Mouse (Mus musculus): ENCODE data around the gene Plekhj1. TPM values are rescaled to one million over a fixed set of nuclear protein-coding genes. Genes with fewer than 3 reads are reported as not detected.

Plekhj1 gene
- polyA plus RNA-seq, 1 experiment from 2014 or later, result 133 TPM

GRCm38 (mm10) chr10:80785963-80786362 lies 12.5 kb downstream of the Plekhj1 start:
- Histone ChIP-seq H3K27me3 (no peaks in the 10 kb centered on the region), H3K4me1 (replicated peaks) (no peaks in the 10 kb centered on the region), H3K4me3 (no peak overlapping the region), H3K4me2 (no peak overlapping the region), H3K9ac (no peak overlapping the region), H3K27ac (replicated peaks) (no peak overlapping the region), H3K9me3 (no peaks in the 10 kb centered on the region), H3K36me3 (peaks cover 91% of the 10 kb centered on the region)
- ATAC-seq (ENCODE audit: low FRiP score, low read depth), result no peak
- 92% methylated on average over 11 of the region's 11 CpGs for WGBS

GRCm38 (mm10) chr10:80784871-80785270 lies 13.6 kb downstream of the Plekhj1 start:
- H3K27me3 ChIP-seq, result no peaks in the 10 kb centered on the region
- peaks cover 91% of the 10 kb centered on the region for H3K36me3 ChIP-seq
- H3K9ac ChIP-seq, result no peak overlapping the region
- 44% methylated on average over 12 of the region's 12 CpGs for WGBS
- H3K4me1 ChIP-seq (replicated peaks), result no peaks in the 10 kb centered on the region
- H3K4me3 ChIP-seq, result no peak overlapping the region
- H3K9me3 ChIP-seq, result no peaks in the 10 kb centered on the region
- no peak overlapping the region for H3K27ac ChIP-seq (replicated peaks)
- ATAC-seq (ENCODE audit: low FRiP score, low read depth), result no peak
- no peak overlapping the region for H3K4me2 ChIP-seq

- 98% methylated on average over 2 of the region's 2 CpGs for WGBS
- Histone ChIP-seq H3K9me3 (no peaks in the 10 kb centered on the region), H3K9ac (no peak overlapping the region), H3K27me3 (no peaks in the 10 kb centered on the region), H3K4me3 (no peak overlapping the region), H3K4me2 (no peak overlapping the region), H3K4me1 (replicated peaks) (no peaks in the 10 kb centered on the region), H3K36me3 (peaks cover 92% of the 10 kb centered on the region), H3K27ac (replicated peaks) (no peak overlapping the region)
- no peak for ATAC-seq (ENCODE audit: low FRiP score, low read depth)
Measured at GRCm38 (mm10) chr10:80784302-80784701, 14.1 kb downstream of the Plekhj1 start.

- peaks cover under 1% of the 10 kb centered on the region; the same call in 1 of the 2 replicates for H3K4me1 ChIP-seq (replicated peaks)
- no peaks in the 10 kb centered on the region for H3K27me3 ChIP-seq
- no peak overlapping the region for H3K4me3 ChIP-seq
- H3K36me3 ChIP-seq, result peaks cover 89% of the 10 kb centered on the region
- H3K27ac ChIP-seq (replicated peaks), result no peak overlapping the region
- ATAC-seq (ENCODE audit: low FRiP score, low read depth), result no peak
- no peaks in the 10 kb centered on the region for H3K9me3 ChIP-seq
- H3K4me2 ChIP-seq, result no peak overlapping the region
- no peak overlapping the region for H3K9ac ChIP-seq
Measured at GRCm38 (mm10) chr10:80779565-80779964, 18.9 kb downstream of the Plekhj1 start.

- H3K4me3 ChIP-seq, result no peak overlapping the region
- no peak overlapping the region for H3K27ac ChIP-seq (replicated peaks)
- no peaks in the 10 kb centered on the region for H3K9me3 ChIP-seq
- no peak for ATAC-seq (ENCODE audit: low FRiP score, low read depth)
- peaks cover 3% of the 10 kb centered on the region; the same call in 1 of the 2 replicates for H3K4me1 ChIP-seq (replicated peaks)
- no peak overlapping the region for H3K9ac ChIP-seq
- 94% methylated on average over 5 of the region's 5 CpGs for WGBS
- H3K36me3 ChIP-seq, result peaks cover 85% of the 10 kb centered on the region
- no peak overlapping the region for H3K4me2 ChIP-seq
- no peaks in the 10 kb centered on the region for H3K27me3 ChIP-seq
Measured at GRCm38 (mm10) chr10:80777123-80777522, 21.3 kb downstream of the Plekhj1 start.

- H3K4me2 ChIP-seq, result no peak overlapping the region
- ATAC-seq (ENCODE audit: low FRiP score, low read depth), result no peak
- peaks cover 3% of the 10 kb centered on the region; the same call in 1 of the 2 replicates for H3K4me1 ChIP-seq (replicated peaks)
- peaks cover 86% of the 10 kb centered on the region for H3K36me3 ChIP-seq
- 91% methylated on average over 6 of the region's 6 CpGs for WGBS
- no peaks in the 10 kb centered on the region for H3K27me3 ChIP-seq
- no peak overlapping the region for H3K9ac ChIP-seq
- H3K4me3 ChIP-seq, result no peak overlapping the region
- no peaks in the 10 kb centered on the region for H3K9me3 ChIP-seq
- no peak overlapping the region for H3K27ac ChIP-seq (replicated peaks)
Measured at GRCm38 (mm10) chr10:80776358-80776869, 22.0 kb downstream of the Plekhj1 start.

- peaks cover 3% of the 10 kb centered on the region; the same call in 1 of the 2 replicates for H3K4me1 ChIP-seq (replicated peaks)
- no peak overlapping the region for H3K27ac ChIP-seq (replicated peaks)
- H3K36me3 ChIP-seq, result peaks cover 88% of the 10 kb centered on the region
- 88% methylated on average over 4 of the region's 4 CpGs for WGBS
- no peaks in the 10 kb centered on the region for H3K27me3 ChIP-seq
- H3K4me3 ChIP-seq, result no peak overlapping the region
- no peak for ATAC-seq (ENCODE audit: low FRiP score, low read depth)
- no peaks in the 10 kb centered on the region for H3K9me3 ChIP-seq
- H3K4me2 ChIP-seq, result no peak overlapping the region
- H3K9ac ChIP-seq, result no peak overlapping the region
Measured at GRCm38 (mm10) chr10:80775731-80776130, 22.7 kb downstream of the Plekhj1 start.

GRCm38 (mm10) chr10:80774981-80775380 lies 23.4 kb downstream of the Plekhj1 start:
- peaks cover 3% of the 10 kb centered on the region; the same call in 1 of the 2 replicates for H3K4me1 ChIP-seq (replicated peaks)
- no peak overlapping the region for H3K27ac ChIP-seq (replicated peaks)
- H3K27me3 ChIP-seq, result no peaks in the 10 kb centered on the region
- H3K9ac ChIP-seq, result no peak overlapping the region
- H3K36me3 ChIP-seq, result peaks cover 88% of the 10 kb centered on the region
- 91% methylated on average over 4 of the region's 4 CpGs for WGBS
- H3K4me3 ChIP-seq, result no peak overlapping the region
- no peaks in the 10 kb centered on the region for H3K9me3 ChIP-seq
- no peak for ATAC-seq (ENCODE audit: low FRiP score, low read depth)
- no peak overlapping the region for H3K4me2 ChIP-seq

- Histone ChIP-seq H3K27ac (replicated peaks) (peak overlapping the region; percentile 31; the same call in 1 of the 2 replicates), H3K9ac (0 out of 2 replicates have a peak overlapping the region, but pooled peaks have one; percentile 0), H3K4me3 (no peak overlapping the region), H3K4me2 (no peak overlapping the region), H3K4me1 (replicated peaks) (peaks cover 3% of the 10 kb centered on the region; the same call in 1 of the 2 replicates), H3K36me3 (peaks cover 89% of the 10 kb centered on the region), H3K9me3 (no peaks in the 10 kb centered on the region), H3K27me3 (no peaks in the 10 kb centered on the region)
- 62% methylated on average over 2 of the region's 2 CpGs for WGBS
- ATAC-seq (ENCODE audit: low FRiP score, low read depth), result 0 out of 2 replicates have a peak, but pooled peaks have one; percentile 74
Measured at GRCm38 (mm10) chr10:80774549-80774948, 23.9 kb downstream of the Plekhj1 start.

- ATAC-seq (ENCODE audit: low FRiP score, low read depth), result no peak
- Histone ChIP-seq H3K36me3 (peaks cover 87% of the 10 kb centered on the region), H3K27me3 (no peaks in the 10 kb centered on the region), H3K4me2 (no peak overlapping the region), H3K9ac (0 out of 2 replicates have a peak overlapping the region, but pooled peaks have one; percentile 0), H3K4me3 (no peak overlapping the region), H3K27ac (replicated peaks) (no peak overlapping the region), H3K9me3 (no peaks in the 10 kb centered on the region), H3K4me1 (replicated peaks) (peaks cover 3% of the 10 kb centered on the region; the same call in 1 of the 2 replicates)
- 88% methylated on average over 5 of the region's 5 CpGs for WGBS
Measured at GRCm38 (mm10) chr10:80773816-80774215, 24.6 kb downstream of the Plekhj1 start.

- Histone ChIP-seq H3K27ac (replicated peaks) (no peak overlapping the region), H3K36me3 (peaks cover 66% of the 10 kb centered on the region), H3K9me3 (no peaks in the 10 kb centered on the region), H3K4me2 (no peak overlapping the region), H3K4me1 (replicated peaks) (no peaks in the 10 kb centered on the region), H3K9ac (no peak overlapping the region), H3K4me3 (no peak overlapping the region), H3K27me3 (no peaks in the 10 kb centered on the region)
- WGBS, result 88% methylated on average over 6 of the region's 6 CpGs
- ATAC-seq (ENCODE audit: low FRiP score, low read depth), result no peak
Measured at GRCm38 (mm10) chr10:80768365-80768764, 30.1 kb downstream of the Plekhj1 start.

- Histone ChIP-seq H3K9me3 (no peaks in the 10 kb centered on the region), H3K4me3 (no peak overlapping the region), H3K27ac (replicated peaks) (no peak overlapping the region), H3K4me1 (replicated peaks) (0 out of 2 replicates have a peak, but pooled peaks cover 4% of the 10 kb centered on the region), H3K36me3 (peaks cover 45% of the 10 kb centered on the region), H3K4me2 (no peak overlapping the region), H3K9ac (no peak overlapping the region), H3K27me3 (no peaks in the 10 kb centered on the region)
- ATAC-seq (ENCODE audit: low FRiP score, low read depth), result no peak
- WGBS, result 82% methylated on average over 10 of the region's 10 CpGs
Measured at GRCm38 (mm10) chr10:80766161-80766815, 32.1 kb downstream of the Plekhj1 start.
